Mouse (Mus musculus): ENCODE data around the gene Cplx2. TPM values are rescaled to one million over a fixed set of nuclear protein-coding genes. Genes with fewer than 3 reads are reported as not detected.

The Cplx2 gene
- polyA plus RNA-seq, 1 experiment from 2014 or later = 0.70 TPM

DNA sequence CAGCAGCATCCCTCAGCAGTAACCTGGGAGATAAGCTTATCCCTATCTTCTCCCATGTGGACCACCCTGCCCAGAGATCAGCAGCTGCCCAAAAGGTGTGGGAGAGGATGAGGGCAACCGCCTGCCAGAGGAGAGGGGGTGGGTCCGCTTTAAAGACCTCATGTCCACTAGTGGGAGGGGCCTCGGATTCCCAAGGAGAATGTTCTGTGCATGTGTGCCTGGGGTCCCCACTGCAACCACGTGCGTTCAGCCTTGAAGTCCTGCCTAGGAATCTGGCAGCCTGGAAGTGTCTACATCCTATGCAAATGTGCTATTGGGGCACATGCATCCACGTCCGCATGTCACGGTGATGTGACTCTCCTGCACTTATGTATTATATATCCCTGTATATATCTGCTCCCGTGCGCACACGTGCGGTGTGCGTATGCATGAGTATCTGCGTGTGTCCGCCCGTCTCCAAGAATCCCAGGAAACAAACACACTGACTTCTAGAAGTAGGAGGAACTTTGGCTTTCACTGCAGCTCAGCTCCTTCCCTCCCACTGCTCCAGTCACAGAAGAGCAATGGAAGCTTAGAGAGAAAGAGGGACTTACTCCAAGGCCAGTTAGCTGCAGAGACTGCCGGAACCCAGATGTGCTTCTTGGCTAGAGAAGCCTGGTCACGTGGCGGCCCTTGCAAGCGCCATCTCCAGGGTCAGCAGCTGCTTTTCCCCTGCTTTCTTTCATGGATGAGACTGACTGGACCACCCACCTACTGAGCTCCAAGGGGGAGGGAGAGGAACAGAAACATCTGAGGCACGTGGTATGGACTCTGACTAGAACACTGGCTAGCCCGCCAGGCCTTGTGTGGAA lies 39.1 kb upstream of the Cplx2 start:
- no peaks in the 10 kb centered on the region for H3K4me1 ChIP-seq (ENCODE audit: control insufficient read depth, low read depth, low read length)
- no peak overlapping the region for H3K9ac ChIP-seq (ENCODE audit: low read depth, low read length)
- WGBS (ENCODE audit: insufficient replicate concordance) = 63% methylated on average over 22 of the region's 22 CpGs
- no peak for ATAC-seq (ENCODE audit: low read depth)
- no peaks in the 10 kb centered on the region for H3K27me3 ChIP-seq (ENCODE audit: control insufficient read depth, insufficient read depth, low read depth, low read length)
- no peak overlapping the region for H3K4me3 ChIP-seq (ENCODE audit: low read depth, low read length)
- no peaks in the 10 kb centered on the region for H3K36me3 ChIP-seq (ENCODE audit: control insufficient read depth, insufficient read depth)
- H3K9me3 ChIP-seq (replicated peaks; ENCODE audit: control insufficient read depth, low read length) = no peaks in the 10 kb centered on the region
- no peak overlapping the region for H3K4me2 ChIP-seq (ENCODE audit: low read depth, low read length)
- no peak overlapping the region for H3K27ac ChIP-seq (ENCODE audit: low read length)

DNA sequence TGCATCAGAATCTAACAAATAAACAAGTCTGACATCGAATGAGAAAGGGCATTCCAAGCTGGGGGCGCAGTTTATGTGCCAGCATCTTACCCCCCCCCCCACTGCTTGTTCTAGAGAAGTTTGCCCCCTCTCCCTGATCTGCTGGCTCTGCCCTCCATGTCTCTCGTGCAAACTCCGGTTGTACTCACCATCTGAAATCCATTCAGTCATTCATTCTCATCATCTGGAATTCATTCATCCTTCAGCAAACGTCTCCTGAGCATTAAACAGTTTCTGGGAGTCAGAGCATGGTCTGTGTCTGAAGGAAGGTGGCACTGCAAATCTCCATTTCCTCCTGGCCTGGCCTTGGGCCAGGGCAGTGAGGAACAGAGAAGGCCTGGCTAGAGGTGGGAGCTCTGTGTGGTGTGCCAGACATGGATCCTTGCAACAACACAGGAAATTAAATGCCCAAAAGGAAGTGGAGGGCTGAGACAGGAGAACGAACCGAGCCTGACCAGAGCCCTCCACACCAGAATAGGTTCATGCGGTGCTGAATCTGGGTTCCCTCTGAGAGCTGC lies 38.1 kb upstream of the Cplx2 start:
- Histone ChIP-seq H3K9ac (ENCODE audit: low read depth, low read length) (no peak overlapping the region), H3K4me2 (ENCODE audit: low read depth, low read length) (no peak overlapping the region), H3K9me3 (replicated peaks; ENCODE audit: control insufficient read depth, low read length) (no peaks in the 10 kb centered on the region), H3K36me3 (ENCODE audit: control insufficient read depth, insufficient read depth) (no peaks in the 10 kb centered on the region), H3K4me1 (ENCODE audit: control insufficient read depth, low read depth, low read length) (no peaks in the 10 kb centered on the region), H3K27me3 (ENCODE audit: control insufficient read depth, insufficient read depth, low read depth, low read length) (no peaks in the 10 kb centered on the region), H3K27ac (ENCODE audit: low read length) (no peak overlapping the region), H3K4me3 (ENCODE audit: low read depth, low read length) (no peak overlapping the region)
- ATAC-seq (ENCODE audit: low read depth) = no peak
- 52% methylated on average over 8 of the region's 8 CpGs for WGBS (ENCODE audit: insufficient replicate concordance)

GRCm38 (mm10) chr13:54337058-54337457 lies 34.1 kb upstream of the Cplx2 start:
- no peaks in the 10 kb centered on the region for H3K27me3 ChIP-seq (ENCODE audit: control insufficient read depth, insufficient read depth, low read depth, low read length)
- no peak overlapping the region for H3K4me2 ChIP-seq (ENCODE audit: low read depth, low read length)
- ATAC-seq (ENCODE audit: low read depth) = no peak
- H3K9ac ChIP-seq (ENCODE audit: low read depth, low read length) = no peak overlapping the region
- H3K27ac ChIP-seq (ENCODE audit: low read length) = no peak overlapping the region
- H3K4me3 ChIP-seq (ENCODE audit: low read depth, low read length) = no peak overlapping the region
- no peaks in the 10 kb centered on the region for H3K36me3 ChIP-seq (ENCODE audit: control insufficient read depth, insufficient read depth)
- H3K4me1 ChIP-seq (ENCODE audit: control insufficient read depth, low read depth, low read length) = no peaks in the 10 kb centered on the region
- WGBS (ENCODE audit: insufficient replicate concordance) = 67% methylated on average over 6 of the region's 6 CpGs
- H3K9me3 ChIP-seq (replicated peaks; ENCODE audit: control insufficient read depth, low read length) = no peaks in the 10 kb centered on the region

DNA sequence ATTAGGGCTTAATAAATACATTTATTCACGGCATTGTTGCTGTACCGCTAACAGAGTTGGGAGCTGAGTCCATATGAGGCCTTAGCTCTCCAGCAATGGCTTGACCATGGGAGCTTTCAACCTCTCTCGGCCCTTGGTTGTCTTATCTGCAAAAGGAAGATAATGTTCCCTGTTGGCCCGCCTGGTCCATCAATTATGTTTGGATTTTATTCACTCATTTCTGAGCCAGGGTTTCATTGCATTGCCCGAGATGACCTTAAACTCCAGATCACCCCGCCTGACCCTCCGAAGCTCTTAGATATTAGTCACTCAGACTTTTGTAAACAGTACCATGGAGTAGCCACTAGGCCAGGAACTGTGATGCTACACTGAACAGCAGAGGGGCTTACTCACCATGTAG lies 33.6 kb upstream of the Cplx2 start:
- Histone ChIP-seq H3K27me3 (ENCODE audit: control insufficient read depth, insufficient read depth, low read depth, low read length) (no peaks in the 10 kb centered on the region), H3K4me2 (ENCODE audit: low read depth, low read length) (no peak overlapping the region), H3K9ac (ENCODE audit: low read depth, low read length) (no peak overlapping the region), H3K4me1 (ENCODE audit: control insufficient read depth, low read depth, low read length) (no peaks in the 10 kb centered on the region), H3K4me3 (ENCODE audit: low read depth, low read length) (no peak overlapping the region), H3K36me3 (ENCODE audit: control insufficient read depth, insufficient read depth) (no peaks in the 10 kb centered on the region), H3K9me3 (replicated peaks; ENCODE audit: control insufficient read depth, low read length) (no peaks in the 10 kb centered on the region), H3K27ac (ENCODE audit: low read length) (no peak overlapping the region)
- WGBS (ENCODE audit: insufficient replicate concordance) = 71% methylated on average over 7 of the region's 7 CpGs
- ATAC-seq (ENCODE audit: low read depth) = no peak

- H3K27ac ChIP-seq (ENCODE audit: low read length) = no peak overlapping the region
- H3K9ac ChIP-seq (ENCODE audit: low read depth, low read length) = no peak overlapping the region
- WGBS (ENCODE audit: insufficient replicate concordance) = 64% methylated on average over 5 of the region's 5 CpGs
- no peak overlapping the region for H3K4me3 ChIP-seq (ENCODE audit: low read depth, low read length)
- no peaks in the 10 kb centered on the region for H3K36me3 ChIP-seq (ENCODE audit: control insufficient read depth, insufficient read depth)
- no peak for ATAC-seq (ENCODE audit: low read depth)
- no peaks in the 10 kb centered on the region for H3K27me3 ChIP-seq (ENCODE audit: control insufficient read depth, insufficient read depth, low read depth, low read length)
- H3K4me1 ChIP-seq (ENCODE audit: control insufficient read depth, low read depth, low read length) = no peaks in the 10 kb centered on the region
- H3K9me3 ChIP-seq (replicated peaks; ENCODE audit: control insufficient read depth, low read length) = no peaks in the 10 kb centered on the region
- no peak overlapping the region for H3K4me2 ChIP-seq (ENCODE audit: low read depth, low read length)
These were observed 32.3 kb upstream of the Cplx2 start for GRCm38 (mm10) chr13:54338815-54339214.

DNA sequence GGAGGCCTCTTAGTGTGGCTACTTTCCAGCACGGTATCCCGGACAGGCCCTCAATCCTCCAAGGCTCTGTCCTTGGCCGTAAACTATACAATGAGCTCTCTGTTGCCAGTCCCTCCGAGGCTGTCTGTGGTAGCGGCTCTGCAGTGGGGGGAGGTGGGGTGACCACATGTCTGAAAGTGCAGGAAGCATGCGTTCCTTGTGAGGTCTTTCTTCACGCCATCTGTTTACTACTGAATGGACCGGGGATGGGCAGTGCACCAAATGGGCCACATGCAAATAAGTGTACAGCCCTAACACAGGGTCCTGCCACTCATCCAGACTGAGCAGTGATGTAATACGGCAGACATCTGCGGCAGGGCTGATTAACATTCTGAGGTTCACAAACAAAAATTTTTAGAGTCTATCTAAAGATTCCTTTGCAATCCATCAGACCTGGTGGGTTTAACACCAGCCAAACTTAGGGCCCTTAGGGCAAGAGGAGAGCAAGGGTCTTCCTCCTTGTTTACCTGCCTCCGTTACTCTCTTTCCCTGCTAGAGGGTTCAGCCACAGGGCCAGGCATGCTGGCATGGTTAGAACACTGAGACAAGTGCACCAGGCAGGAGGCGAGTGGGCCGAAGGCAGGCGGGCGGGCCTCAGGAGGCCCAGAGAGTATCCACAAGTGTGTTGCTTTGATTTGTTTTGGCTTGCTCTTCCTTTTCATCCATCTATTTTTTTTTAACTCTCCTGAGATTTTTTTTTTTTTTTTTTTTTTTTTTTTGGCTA lies 25.1 kb upstream of the Cplx2 start:
- no peak for ATAC-seq (ENCODE audit: low read depth)
- no peaks in the 10 kb centered on the region for H3K36me3 ChIP-seq (ENCODE audit: control insufficient read depth, insufficient read depth)
- H3K9me3 ChIP-seq (replicated peaks; ENCODE audit: control insufficient read depth, low read length) = no peaks in the 10 kb centered on the region
- no peak overlapping the region for H3K4me3 ChIP-seq (ENCODE audit: low read depth, low read length)
- H3K27ac ChIP-seq (ENCODE audit: low read length) = no peak overlapping the region
- no peak overlapping the region for H3K4me2 ChIP-seq (ENCODE audit: low read depth, low read length)
- H3K9ac ChIP-seq (ENCODE audit: low read depth, low read length) = no peak overlapping the region
- WGBS (ENCODE audit: insufficient replicate concordance) = 75% methylated on average over 15 of the region's 15 CpGs
- H3K27me3 ChIP-seq (ENCODE audit: control insufficient read depth, insufficient read depth, low read depth, low read length) = no peaks in the 10 kb centered on the region
- no peaks in the 10 kb centered on the region for H3K4me1 ChIP-seq (ENCODE audit: control insufficient read depth, low read depth, low read length)

GRCm38 (mm10) chr13:54348011-54348410 lies 23.1 kb upstream of the Cplx2 start:
- WGBS (ENCODE audit: insufficient replicate concordance) = 49% methylated on average over 5 of the region's 5 CpGs
- H3K4me3 ChIP-seq (ENCODE audit: low read depth, low read length) = no peak overlapping the region
- no peaks in the 10 kb centered on the region for H3K4me1 ChIP-seq (ENCODE audit: control insufficient read depth, low read depth, low read length)
- no peaks in the 10 kb centered on the region for H3K9me3 ChIP-seq (replicated peaks; ENCODE audit: control insufficient read depth, low read length)
- no peak overlapping the region for H3K27ac ChIP-seq (ENCODE audit: low read length)
- ATAC-seq (ENCODE audit: low read depth) = no peak
- no peaks in the 10 kb centered on the region for H3K36me3 ChIP-seq (ENCODE audit: control insufficient read depth, insufficient read depth)
- H3K27me3 ChIP-seq (ENCODE audit: control insufficient read depth, insufficient read depth, low read depth, low read length) = no peaks in the 10 kb centered on the region
- H3K9ac ChIP-seq (ENCODE audit: low read depth, low read length) = no peak overlapping the region
- H3K4me2 ChIP-seq (ENCODE audit: low read depth, low read length) = no peak overlapping the region

DNA sequence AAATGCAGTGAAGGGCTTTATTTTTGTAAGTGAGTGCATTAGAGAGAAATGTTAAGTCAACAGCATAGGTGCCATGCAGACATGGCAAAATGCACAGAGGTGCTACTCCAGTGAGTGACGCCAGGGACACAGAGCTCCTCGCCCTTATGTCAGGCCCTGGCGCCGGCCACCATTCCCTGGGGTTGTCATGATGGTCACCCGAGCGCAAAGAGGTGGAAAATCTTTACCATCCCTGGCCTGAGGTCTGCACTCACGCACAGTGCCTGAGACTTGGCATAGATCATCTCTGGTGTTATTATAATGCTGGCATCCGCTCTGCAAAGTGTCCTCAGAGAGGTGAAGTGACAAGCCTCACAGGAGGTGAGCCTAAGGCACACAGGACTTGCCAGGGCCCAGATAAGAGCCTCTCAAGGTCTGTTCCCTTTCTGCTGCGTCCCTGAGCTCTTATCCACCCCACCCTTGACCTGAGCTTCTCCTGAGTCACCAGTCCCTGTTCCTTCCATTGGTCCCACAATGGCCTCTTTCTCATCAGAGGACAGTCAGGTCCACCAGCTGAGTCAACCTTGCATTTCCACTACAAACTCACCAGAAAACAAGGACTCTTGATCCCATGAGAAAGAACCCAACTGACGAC lies 21.9 kb upstream of the Cplx2 start:
- Histone ChIP-seq H3K36me3 (ENCODE audit: control insufficient read depth, insufficient read depth) (no peaks in the 10 kb centered on the region), H3K4me3 (ENCODE audit: low read depth, low read length) (no peak overlapping the region), H3K4me1 (ENCODE audit: control insufficient read depth, low read depth, low read length) (no peaks in the 10 kb centered on the region), H3K4me2 (ENCODE audit: low read depth, low read length) (no peak overlapping the region), H3K27ac (ENCODE audit: low read length) (no peak overlapping the region), H3K27me3 (ENCODE audit: control insufficient read depth, insufficient read depth, low read depth, low read length) (no peaks in the 10 kb centered on the region), H3K9me3 (replicated peaks; ENCODE audit: control insufficient read depth, low read length) (no peaks in the 10 kb centered on the region), H3K9ac (ENCODE audit: low read depth, low read length) (no peak overlapping the region)
- ATAC-seq (ENCODE audit: low read depth) = no peak
- WGBS (ENCODE audit: insufficient replicate concordance) = 61% methylated on average over 10 of the region's 10 CpGs
